In the genomic region with DNA sequence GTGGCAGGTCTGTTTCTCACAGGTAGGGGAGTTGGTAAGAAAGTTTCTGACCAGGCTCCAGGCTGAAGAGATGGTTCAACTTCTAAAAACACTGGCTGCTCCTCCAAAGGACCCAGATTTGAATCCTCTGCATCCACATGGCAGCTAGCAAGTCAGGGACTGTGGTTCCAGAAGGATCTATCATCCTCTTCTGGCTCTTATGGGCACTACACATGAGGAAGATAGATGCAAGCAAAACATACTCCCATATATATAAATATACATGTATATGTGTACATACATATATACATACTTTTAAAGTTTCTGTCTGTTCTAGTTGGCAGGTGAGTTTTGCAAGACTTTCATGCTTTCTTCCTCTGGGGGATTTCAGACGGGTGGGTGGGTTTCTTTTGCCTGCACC, we compare ENCODE assay signal across 30 mouse cellular contexts. TPM values are rescaled to one million over a fixed set of nuclear protein-coding genes. Genes with fewer than 3 reads are reported as not detected.
DNase-seq lines count a peak whose midpoint lies in the region; TF ChIP-seq lines count a peak whose summit lies in the region.
"Had no signal": no experiment of that assay in that cellular context is flagged by ENCODE, and none has a peak within 500 bp of the region (broad histone marks: within the 10 kb centered on the region; RNA-seq: fewer than 3 reads in every experiment).

No protein-coding gene starts in this region.

- H3K4me3 ChIP-seq in gastrocnemius, adult 2 months, result no peak overlapping the region
- no peak overlapping the region for H3K4me3 ChIP-seq in heart, adult 2 months
- H3K4me3 ChIP-seq in left cerebral cortex, adult 2 months, result no peak overlapping the region
- H3K4me3 ChIP-seq: embryonic facial prominence, embryonic 13.5 days; embryonic facial prominence, embryonic 15.5 days; erythroblast, embryonic 14.5 days; forebrain, embryonic 10.5 days; forebrain, embryonic 12.5 days had no signal

- H3K4me1 ChIP-seq in heart, adult 2 months (ENCODE audit: control insufficient read depth, insufficient read depth, low read length), result peaks cover 2% of the 10 kb centered on the region
- H3K4me1 ChIP-seq: embryonic facial prominence, embryonic 13.5 days; embryonic facial prominence, embryonic 15.5 days; forebrain, embryonic 10.5 days; forebrain, embryonic 12.5 days had no signal

- no peaks in the 10 kb centered on the region for H3K27me3 ChIP-seq in heart, adult 2 months (ENCODE audit: control insufficient read depth, insufficient read depth, low read length)
- H3K27me3 ChIP-seq: CH12.LX; embryonic facial prominence, embryonic 13.5 days; embryonic facial prominence, embryonic 15.5 days; forebrain, embryonic 12.5 days had no signal

- H3K36me3 ChIP-seq in heart, adult 2 months (ENCODE audit: control insufficient read depth, insufficient read depth, low read length), result no peaks in the 10 kb centered on the region
- H3K36me3 ChIP-seq: embryonic facial prominence, embryonic 13.5 days; embryonic facial prominence, embryonic 15.5 days; forebrain, embryonic 10.5 days; forebrain, embryonic 12.5 days; G1E had no signal

- no peaks in the 10 kb centered on the region for H3K79me2 ChIP-seq in heart, adult 2 months (replicated peaks; ENCODE audit: control insufficient read depth, insufficient read depth, low read length)

- TF ChIP-seq POLR2A in heart, adult 2 months (IDR thresholded peaks at IDR 0.05; ENCODE audit: insufficient read depth, low read depth, low read length), result no peak

- intact Hi-C loops in gastrocnemius, adult 2 months (cut with DNase I), result no loop called here
- intact Hi-C loops in heart, adult 2 months (cut with DNase I), result loop anchor here (5.0 to 10.0 kb wide), 2 partner anchors 166 to 464 kb away; partner anchors contain the start of genes Ccnb1ip1 and Parp2
- intact Hi-C loops in left cerebral cortex, adult 2 months (cut with DNase I), result loop anchor here (5.0 kb wide), 1 partner anchor 91 kb away; no protein-coding TSS in a partner anchor

- peak; percentile 20; the same call in 1 of the 2 replicates for TF ChIP-seq CTCF in gastrocnemius, adult 2 months (IDR thresholded peaks at IDR 0.05)
- peak; percentile 55 for TF ChIP-seq CTCF in heart, adult 2 months (IDR thresholded peaks at IDR 0.05)
- TF ChIP-seq CTCF in left cerebral cortex, adult 2 months (IDR thresholded peaks at IDR 0.05), result peak; percentile 21

- H3K9ac ChIP-seq in heart, adult 2 months (ENCODE audit: low read depth, low read length), result no peak overlapping the region
- H3K9ac ChIP-seq: embryonic facial prominence, embryonic 13.5 days; embryonic facial prominence, embryonic 15.5 days; forebrain, embryonic 12.5 days had no signal

- no peak for DNase-seq in gastrocnemius, adult 2 months
- no peak for DNase-seq in gastrocnemius, postnatal 10 days
- no peak for DNase-seq in heart, adult 2 months
- no peak for DNase-seq in heart, adult 18-20 months
- DNase-seq in left cerebral cortex, adult 2 months (ENCODE audit: extremely low spot score in 1 of 2, low spot score in 2 of 2), result no peak
- no peak for DNase-seq in left cerebral cortex, adult 18-20 months (ENCODE audit: low spot score in 2 of 2)
- DNase-seq: adrenal gland, adult 2 months; adrenal gland, postnatal 10 days; adrenal gland, postnatal 25 days; cerebellum, adult 11 months; cerebellum, adult 18-20 months; cerebellum, adult 8-10 months; cerebellum, adult 9-11 months; cerebellum, postnatal 14 days; cerebellum, postnatal 36 days; embryo, embryonic 11 days had no signal

- no peak overlapping the region for H3K27ac ChIP-seq in gastrocnemius, adult 2 months
- H3K27ac ChIP-seq in heart, adult 2 months, result no peak overlapping the region
- H3K27ac ChIP-seq in left cerebral cortex, adult 2 months, result no peak overlapping the region
- H3K27ac ChIP-seq: embryonic facial prominence, embryonic 13.5 days; embryonic facial prominence, embryonic 15.5 days; forebrain, embryonic 10.5 days; forebrain, embryonic 12.5 days had no signal

- no peak for TF ChIP-seq EP300 in heart, adult 2 months (IDR thresholded peaks at IDR 0.05; ENCODE audit: insufficient read depth, low read depth, low read length)

- WGBS in heart, adult 2 months, result 54% methylated on average over 1 of the region's 1 CpGs

RNA-seq across cellular contexts. Expression of gene Rnase2a, which starts 12.8 kb away (rescaled TPM):
- total RNA-seq in gastrocnemius, adult 2 months (2021), result 1 to 10 TPM in 1 of 2 experiments, under 1 TPM in 1; 0.87 to 2.0 TPM
- total RNA-seq in gastrocnemius, postnatal 10 days (2021), result not detected
- total RNA-seq in heart, adult 2 months (2021), result under 1 TPM; 0.57 to 0.89 TPM
- not detected in 2 replicates for polyA plus RNA-seq in heart, adult 2 months (2012; rRNA removed)
- 1 to 10 TPM; 1.9 to 4.1 TPM for total RNA-seq in heart, adult 18-20 months (2021)
- not detected for total RNA-seq in left cerebral cortex, adult 2 months (2021)
- not detected for total RNA-seq in left cerebral cortex, adult 18-20 months (2021)
- total RNA-seq: adrenal gland, postnatal 4 days; CH12.LX; common myeloid progenitor, adult 5-6 weeks; G1E had no signal
- polyA plus RNA-seq: adrenal gland, adult 2 months; brain, embryonic 14.5 days; CD4-positive, CD25-positive, alpha-beta regulatory T cell, adult 4 months; embryonic facial prominence, embryonic 11.5 days; embryonic facial prominence, embryonic 13.5 days; embryonic facial prominence, embryonic 15.5 days; erythroblast, embryonic 14.5 days; forebrain, embryonic 10.5 days; forebrain, embryonic 12.5 days; forebrain, embryonic 14.5 days; forebrain, embryonic 16.5 days; G1E had no signal
